Mouse (Mus musculus) cerebellum, adult 9-10 months (tissue): ENCODE results near the gene Fmc1.
"Not testable (repeated sequence)": the region's sequence is repeated elsewhere in the genome, so short reads cannot be mapped to it uniquely, and the experiment has no call there.

Experiments used
- DNase-seq: peaks from one replicate; pipeline ENCODE4 v3.0.0; 2022

The Fmc1 gene

DNA sequence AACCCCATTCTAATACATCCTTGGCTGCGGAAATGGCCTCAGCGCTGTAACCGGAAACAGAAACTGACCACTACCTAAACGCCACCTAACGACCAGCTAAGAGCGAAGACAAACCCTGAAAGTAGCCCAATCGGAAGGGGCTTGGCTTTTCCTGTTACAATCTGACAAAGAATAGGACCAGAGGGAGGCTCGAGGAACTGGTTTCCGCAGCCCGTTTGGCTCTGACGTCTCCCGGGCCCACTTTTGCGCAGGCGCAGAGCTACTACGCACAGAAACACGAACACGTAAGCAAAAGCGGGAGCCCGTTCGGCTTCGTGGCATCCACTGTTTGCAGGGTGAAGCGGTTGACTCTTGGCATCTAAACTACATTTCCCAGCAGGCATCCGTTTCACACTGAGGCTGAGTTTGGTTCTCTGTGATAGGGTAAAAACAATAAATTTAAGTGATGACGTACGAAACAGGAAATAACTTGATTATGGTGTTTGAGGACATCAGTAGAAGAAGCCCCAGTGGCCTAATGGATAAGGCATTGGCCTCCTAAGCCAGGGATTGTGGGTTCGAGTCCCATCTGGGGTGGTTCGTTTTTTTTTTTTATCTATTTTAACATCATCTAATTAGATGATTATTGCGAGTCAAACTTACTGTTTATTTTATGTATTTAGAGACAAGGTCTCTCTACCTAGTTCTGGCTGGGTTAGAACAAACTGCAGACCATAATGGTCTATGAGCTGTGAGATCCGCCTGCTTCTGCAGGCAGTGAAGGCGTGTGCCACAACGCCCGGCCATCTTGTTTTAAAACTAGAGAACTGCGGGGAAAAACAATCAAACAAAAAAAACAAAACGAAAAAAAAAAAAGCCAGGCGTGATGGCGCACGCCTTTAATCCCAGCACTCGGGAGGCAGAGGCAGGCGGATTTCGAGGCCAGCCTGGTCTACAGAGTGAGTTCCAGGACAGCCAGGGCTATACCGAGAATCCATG lies at the start of gene Fmc1:
Gene Fmc1 (plus strand): TSS at position 75 of the 978 bp plus-strand sequence.
- DNase-seq, result peak; percentile 100

GRCm38 (mm10) chr6:38492550-38492949 lies 40.8 kb upstream of the Fmc1 start:
- peak; percentile 44 for DNase-seq

DNA sequence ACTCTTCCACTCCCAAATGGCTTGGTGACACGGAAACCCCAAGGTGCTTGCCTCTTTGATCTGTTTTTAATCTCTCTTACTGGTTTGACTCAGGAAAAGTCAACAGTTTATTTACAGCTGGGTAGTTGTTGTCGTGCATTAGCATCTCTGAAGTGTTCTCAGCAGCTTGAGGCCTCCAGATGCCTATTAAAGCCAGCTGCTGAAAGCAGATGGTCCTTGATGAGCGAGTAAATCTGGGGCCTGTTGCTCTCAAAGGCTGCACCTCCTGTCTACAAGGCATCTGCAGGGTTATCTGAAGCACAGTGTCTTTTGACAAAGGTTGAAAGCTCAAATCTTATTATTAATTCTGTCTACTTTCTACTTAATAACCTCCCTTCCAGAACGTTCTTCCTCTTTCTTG lies 37.7 kb upstream of the Fmc1 start:
- DNase-seq, result no peak

- DNase-seq, result no peak
Measured at GRCm38 (mm10) chr6:38512096-38512495, 21.2 kb upstream of the Fmc1 start.

DNA sequence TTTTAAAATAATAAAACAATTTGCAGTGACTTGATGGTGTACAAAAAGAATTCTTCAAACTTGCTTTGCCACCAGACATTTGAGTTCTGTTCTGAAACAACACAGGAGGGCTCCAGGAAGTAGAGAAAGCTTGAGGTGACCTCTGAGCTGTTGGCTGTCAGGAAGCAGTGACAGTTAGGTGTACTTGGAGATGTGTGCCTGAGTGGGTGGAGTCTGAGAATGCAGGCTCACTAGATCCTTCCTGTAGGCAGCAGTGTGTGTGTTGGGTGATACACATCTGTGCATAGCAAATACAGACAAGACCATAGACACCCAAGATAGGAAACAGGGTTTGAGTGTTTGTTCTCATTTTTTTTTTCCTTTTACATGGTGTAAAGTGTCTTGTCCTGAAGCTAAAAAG lies 20.5 kb upstream of the Fmc1 start:
- no peak for DNase-seq

GRCm38 (mm10) chr6:38515201-38515600 lies 18.1 kb upstream of the Fmc1 start:
- no peak for DNase-seq

DNA sequence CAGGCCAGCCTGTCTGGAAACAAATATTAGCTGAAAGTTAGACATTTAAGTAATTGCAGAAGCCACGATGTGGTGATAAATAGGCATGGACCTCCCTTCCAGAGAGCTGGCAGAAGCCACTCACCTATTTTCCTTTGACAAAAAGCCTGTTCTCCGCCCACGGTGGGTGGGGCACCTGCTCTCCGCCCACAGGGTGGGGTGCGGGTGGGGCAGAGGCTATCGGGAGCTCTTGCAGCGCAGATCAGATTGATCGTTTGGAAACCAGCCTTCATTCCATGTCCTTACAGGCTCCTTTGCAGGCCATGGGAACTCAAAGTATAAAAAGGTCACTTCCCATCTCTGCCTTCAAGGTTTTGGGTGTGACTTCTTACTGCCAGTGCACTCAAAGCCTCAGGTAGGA lies 9.5 kb upstream of the Fmc1 start:
- DNase-seq, result no peak

- peak; percentile 58 for DNase-seq
Measured at GRCm38 (mm10) chr6:38531211-38531820, 2.0 kb upstream of the Fmc1 start.

DNA sequence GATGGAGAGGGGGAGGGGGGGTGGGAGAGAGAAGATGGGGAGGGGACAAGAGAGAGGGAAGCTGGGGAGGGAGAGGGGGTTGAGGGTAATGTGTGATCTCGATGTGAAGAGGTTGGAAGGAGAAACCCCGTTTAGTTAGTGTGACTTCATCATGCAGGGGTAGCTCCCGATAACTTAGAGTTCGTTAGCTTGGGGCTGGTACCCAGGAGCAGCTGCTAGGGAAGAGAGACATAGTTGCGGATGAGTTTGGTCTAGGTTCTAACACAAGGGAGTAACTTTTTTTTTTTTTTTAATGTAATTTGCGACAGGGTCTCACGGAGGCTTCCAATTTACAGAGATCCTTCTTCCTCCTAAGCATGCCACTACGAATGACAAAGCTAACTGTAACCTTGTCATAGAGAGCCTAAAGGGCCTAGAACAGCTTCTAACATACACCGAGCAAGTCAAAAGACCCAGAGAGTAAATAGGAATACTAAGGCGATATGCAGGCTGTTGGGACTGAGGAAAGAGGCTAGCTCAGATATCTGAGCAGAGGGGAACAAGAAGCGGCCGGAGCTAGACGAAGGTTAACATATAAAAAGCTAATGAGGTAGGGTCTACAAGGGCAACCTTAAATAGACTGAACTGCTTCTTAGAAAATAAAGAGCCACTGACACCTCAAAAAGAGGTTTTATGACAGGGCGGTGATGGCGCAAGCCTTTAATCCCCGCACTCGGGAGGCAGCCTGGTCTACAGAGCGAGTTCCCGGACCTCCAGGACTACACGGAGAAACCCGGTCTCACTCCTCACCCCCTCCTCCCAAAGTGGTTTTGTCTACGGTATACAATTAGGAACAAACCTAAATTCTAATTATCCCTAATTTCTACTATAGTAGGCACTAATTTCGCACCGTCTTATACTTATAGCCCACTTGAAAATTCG lies 542 bp upstream of the Fmc1 start:
- peak; percentile 67 for DNase-seq

GRCm38 (mm10) chr6:38534640-38535365 lies 1.5 kb downstream of the Fmc1 start:
- DNase-seq, result peak; percentile 98

DNA sequence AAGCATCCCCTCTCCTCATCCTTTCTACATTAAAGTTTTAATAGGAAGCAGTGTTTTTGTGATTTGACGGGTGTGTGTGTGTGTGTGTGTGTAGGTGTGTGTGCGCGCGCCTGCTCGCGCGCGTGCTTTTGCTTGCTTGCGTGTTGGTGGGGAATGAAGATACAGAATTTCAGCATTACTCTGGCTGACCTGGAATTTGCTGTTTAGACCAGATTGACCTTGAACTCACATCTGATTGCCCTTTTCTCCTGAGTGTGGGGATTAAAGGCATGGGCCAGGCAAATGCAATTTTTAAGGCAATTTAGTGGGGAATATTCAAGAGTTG lies 2.0 kb downstream of the Fmc1 start:
- DNase-seq, result no peak

GRCm38 (mm10) chr6:38535788-38536187 lies 2.5 kb downstream of the Fmc1 start:
- peak; percentile 38 for DNase-seq

DNA sequence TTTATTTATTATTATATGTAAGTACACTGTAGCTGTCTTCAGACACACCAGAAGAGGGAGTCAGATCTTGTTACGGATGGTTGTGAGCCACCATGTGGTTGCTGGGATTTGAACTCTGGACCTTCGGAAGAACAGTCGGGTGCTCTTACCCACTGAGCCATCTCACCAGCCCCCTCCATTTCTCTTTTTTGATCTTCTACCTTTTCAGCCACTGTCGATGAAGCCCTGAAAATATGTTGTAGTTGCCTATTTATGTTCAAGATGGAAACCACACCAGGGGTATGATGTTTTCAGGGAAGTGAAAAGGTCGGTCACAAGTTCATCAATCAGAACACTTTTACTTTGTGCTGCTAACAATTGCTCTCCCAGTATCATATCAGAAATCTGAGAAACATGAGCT lies 10.8 kb downstream of the Fmc1 start:
- not testable (repeated sequence) for DNase-seq

DNA sequence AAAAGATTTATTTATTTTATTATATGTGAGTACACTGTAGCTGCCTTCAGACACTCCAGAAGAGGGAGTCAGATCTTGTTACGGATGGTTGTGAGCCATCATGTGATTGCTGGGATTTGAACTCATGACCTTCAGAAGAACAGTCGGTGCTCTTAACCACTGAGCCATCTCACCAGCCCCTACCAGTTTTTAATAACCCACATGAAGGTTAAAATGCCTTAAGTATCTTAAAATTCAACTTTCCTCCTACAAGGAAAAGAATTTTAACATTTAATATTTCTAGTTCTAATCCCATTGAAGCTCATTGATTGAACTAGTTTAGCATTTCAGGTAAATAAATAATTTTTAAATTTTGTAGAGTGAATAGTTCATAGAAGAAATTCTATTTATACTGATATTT lies 13.7 kb downstream of the Fmc1 start:
- not testable (repeated sequence) for DNase-seq

DNA sequence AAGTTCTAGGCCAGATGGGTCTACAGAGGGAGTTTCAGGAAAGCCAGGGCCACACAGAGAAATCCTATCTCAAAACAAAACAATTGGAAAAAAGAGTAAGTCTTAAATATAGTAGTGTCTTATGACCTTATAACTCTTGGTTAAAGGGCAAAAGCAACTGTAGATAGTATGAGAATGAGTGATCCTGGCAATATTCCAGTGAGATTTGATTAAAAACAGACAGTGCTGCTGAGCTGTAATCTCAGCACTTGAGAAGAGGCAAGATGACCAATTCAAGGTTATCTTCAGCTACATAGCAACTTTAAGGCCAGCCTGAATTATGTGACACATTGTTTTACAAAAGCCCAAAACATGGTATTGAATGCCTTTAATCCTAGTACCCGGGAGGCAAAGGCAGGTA lies 14.4 kb downstream of the Fmc1 start:
- peak; percentile 35 for DNase-seq

- DNase-seq, result not testable (repeated sequence)
Measured at GRCm38 (mm10) chr6:38548595-38548994, 15.3 kb downstream of the Fmc1 start.

DNA sequence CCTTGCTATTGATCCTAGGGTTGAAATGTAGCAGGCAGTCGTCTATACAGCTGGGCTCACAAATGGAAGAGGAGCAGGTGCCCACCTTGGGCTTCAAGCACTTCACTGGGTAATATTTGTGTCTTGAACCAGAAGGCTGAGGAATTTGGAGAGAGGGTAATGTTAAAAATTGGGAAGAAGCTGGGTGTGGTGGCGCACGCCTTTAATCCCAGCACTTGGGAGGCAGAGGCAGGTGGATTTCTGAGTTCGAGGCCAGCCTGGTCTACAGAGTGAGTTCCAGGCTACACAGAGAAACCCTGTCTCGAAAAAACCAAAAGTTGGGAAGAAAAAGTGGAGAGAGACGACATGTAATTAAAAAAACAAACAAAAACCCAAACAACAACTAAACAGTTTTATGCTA lies 16.5 kb downstream of the Fmc1 start:
- DNase-seq, result peak; percentile 56

DNA sequence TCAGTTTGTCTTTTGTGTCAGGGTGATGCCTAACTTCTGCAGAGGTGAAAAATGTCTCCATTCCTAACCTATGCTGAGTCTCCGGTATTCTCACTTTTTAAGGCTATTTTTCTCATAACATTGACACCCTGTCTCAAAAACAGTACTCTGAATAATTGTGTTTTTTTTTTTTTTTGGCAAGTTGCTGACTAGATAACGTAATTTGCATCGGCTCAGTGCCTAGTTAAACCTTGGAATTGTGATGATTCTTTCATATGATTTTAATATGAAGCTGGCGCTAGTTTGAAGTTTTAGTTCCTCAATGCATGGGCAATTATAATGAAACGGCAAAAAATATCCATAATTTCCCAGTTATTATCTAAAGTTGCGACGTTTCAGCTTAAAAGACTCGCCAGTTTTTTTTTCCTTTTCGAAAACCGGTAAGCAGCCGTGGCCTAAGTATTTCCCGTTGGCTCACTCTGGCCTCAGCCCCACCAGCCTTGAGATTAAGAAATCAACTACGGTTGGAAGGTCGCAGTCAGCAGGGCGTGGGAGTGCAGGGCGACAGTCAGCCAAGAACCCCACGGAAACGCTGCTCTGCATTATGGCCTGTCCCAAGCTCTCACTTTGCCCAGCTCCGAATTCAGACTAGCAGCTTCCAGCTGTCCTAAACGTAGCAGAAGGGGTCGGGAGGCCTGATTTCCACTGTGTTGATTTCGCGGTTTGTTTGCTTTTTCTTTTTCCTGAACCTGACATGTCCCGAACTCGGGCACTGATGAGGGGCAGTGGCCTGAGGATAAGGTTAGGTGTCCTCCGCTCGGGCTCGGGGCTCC lies 17.2 kb downstream of the Fmc1 start:
- no peak for DNase-seq

DNA sequence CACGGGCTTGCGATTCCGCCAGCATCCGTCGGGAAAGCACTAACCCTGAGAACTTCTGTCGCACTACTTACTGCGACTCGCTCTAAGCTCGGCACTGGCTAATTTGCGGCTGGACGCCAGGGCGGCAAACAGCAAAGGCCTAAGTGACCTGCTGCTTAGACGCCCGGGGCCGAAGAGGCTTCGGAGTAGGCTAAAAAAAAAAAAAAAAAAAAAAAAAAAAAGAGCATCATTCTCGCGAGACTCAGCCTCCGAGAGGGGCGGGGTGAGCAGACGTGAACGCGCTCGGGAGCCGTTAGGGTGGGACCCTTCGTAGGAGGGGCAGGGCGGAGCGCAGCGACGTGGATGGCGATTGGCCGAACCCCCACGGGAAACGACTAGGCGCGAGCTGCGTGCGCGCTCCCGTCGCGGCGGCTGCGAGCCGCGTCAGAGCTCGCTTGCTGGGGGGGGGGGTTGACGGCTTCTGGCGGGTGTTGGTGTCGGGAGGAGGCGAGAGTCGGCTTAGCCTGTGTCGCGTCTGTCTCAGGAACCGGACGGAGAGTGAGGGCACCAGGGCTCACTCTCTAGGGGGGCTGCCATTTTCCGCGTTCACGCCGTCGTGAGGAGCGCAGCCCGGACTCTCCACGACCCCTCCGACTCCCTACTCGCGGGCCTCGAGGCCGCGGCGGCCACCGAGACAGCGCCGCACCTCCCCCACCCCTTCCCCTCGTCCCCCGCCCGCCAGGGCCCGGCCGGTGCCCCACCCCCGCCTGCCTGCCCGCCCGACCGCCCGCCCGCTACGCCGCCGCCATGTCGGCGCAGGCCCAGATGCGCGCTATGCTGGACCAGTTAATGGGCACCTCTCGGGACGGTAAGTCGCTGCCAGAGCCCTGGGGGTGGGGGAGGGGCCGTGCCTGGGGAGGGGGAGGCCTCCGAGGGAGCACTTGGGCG lies 18.0 kb downstream of the Fmc1 start, which contains the start of gene Luc7l2:
Gene Luc7l2 (plus strand): TSS at position 273 of the 927 bp plus-strand sequence.
- DNase-seq, result peak; percentile 98

GRCm38 (mm10) chr6:38551989-38552635 lies 18.8 kb downstream of the Fmc1 start:
- peak; percentile 99 for DNase-seq
